Mouse (Mus musculus): ENCODE results near the gene Setd2.

- no peak for TF ChIP-seq USF1 (IDR thresholded peaks at IDR 0.05; ENCODE audit: low read depth)
- TF ChIP-seq MAX (IDR thresholded peaks at IDR 0.05), result no peak
- no peak for TF ChIP-seq MYOD1 (IDR thresholded peaks at IDR 0.05; ENCODE audit: control insufficient read depth, insufficient read length, low read depth)
- TF ChIP-seq CTCF (IDR thresholded peaks at IDR 0.05; ENCODE audit: control insufficient read depth, insufficient read depth, insufficient read length), result no peak
- no peak for TF ChIP-seq CEBPB (IDR thresholded peaks at IDR 0.05; ENCODE audit: low read depth)
Measured at GRCm38 (mm10) chr9:110665912-110666311, 133.5 kb downstream of the Setd2 start.

Data from C2C12 (cell line).